Mouse (Mus musculus) kidney, postnatal 0 days (tissue): Measurements from ENCODE around the gene Sectm1b. TPM values are rescaled to one million over a fixed set of nuclear protein-coding genes. Genes with fewer than 3 reads are reported as not detected.

ENCODE experiments used
- ATAC-seq: fragments of 200-750 bp; cut with Nextera tagmentation; replicated peaks from 2 replicates; pipeline ENCODE4 v1.8.0; 2017; ENCODE audit warnings: low read depth, moderate number of reproducible peaks, moderate TSS enrichment, moderate library complexity; ENCODE audit not compliant: low FRiP score
- DNase-seq: peaks from one replicate; pipeline ENCODE4 v3.0.0-alpha.2; 2016; ENCODE audit warnings: low spot score
- H3K27ac ChIP-seq: fragments of 300-500 bp; sonication (generic); 2 replicates; pipeline ENCODE4 v1.5.1; 2014; ENCODE audit warnings: mild to moderate bottlenecking
- H3K27me3 ChIP-seq: fragments of 300-500 bp; sonication (generic); 2 replicates; pipeline ENCODE4 v1.6.1; 2014; ENCODE audit warnings: low read length, mixed read lengths; ENCODE audit not compliant: insufficient read depth
- H3K36me3 ChIP-seq: fragments of 300-500 bp; sonication (generic); 2 replicates; pipeline ENCODE4 v1.6.1; 2014; ENCODE audit warnings: low read length, mixed read lengths; ENCODE audit not compliant: insufficient read depth
- H3K4me1 ChIP-seq: fragments of 300-500 bp; sonication (generic); replicated peaks from 2 replicates; pipeline ENCODE4 v1.6.1; 2014; ENCODE audit warnings: antibody characterized with exemption, low read length, mixed read lengths; ENCODE audit not compliant: insufficient read depth
- H3K4me2 ChIP-seq: fragments of 300-500 bp; sonication (generic); 2 replicates; pipeline ENCODE4 v1.6.1; 2014; ENCODE audit warnings: mild to moderate bottlenecking, low read length, moderate library complexity, mixed read lengths
- H3K4me3 ChIP-seq: fragments of 300-500 bp; sonication (generic); replicated peaks from 2 replicates; pipeline ENCODE4 v1.5.1; 2014; ENCODE audit warnings: low read depth, low read length
- H3K9ac ChIP-seq: fragments of 300-500 bp; sonication (generic); 2 replicates; pipeline ENCODE4 v1.6.1; 2014; ENCODE audit warnings: low read depth, low read length
- H3K9me3 ChIP-seq: fragments of 300-500 bp; sonication (generic); replicated peaks from 2 replicates; pipeline ENCODE4 v1.6.1; 2016; ENCODE audit warnings: low read length, inconsistent platforms, mixed read lengths
- CTCF ChIP-seq: IDR thresholded peaks from 2 replicates; pipeline ENCODE4 v1.5.1; 2016; ENCODE audit warnings: antibody characterized with exemption, low read depth, mild to moderate bottlenecking, moderate library complexity
- WGBS: fragments of 180-500 bp; shearing (Covaris S2); extraction: QIAGEN DNeasy Blood & Tissue Kit; methylation state at CpG from one replicate; pipeline ENCODE4 v1.1.7; 2014; 5-methylcytosine and 5-hydroxymethylcytosine counted together
- polyA plus RNA-seq: library from polyadenylated mRNA; unstranded; fragments of >200 nt; fragmentation: Nextera tagmentation; extraction: Ambion mirVana; gene quantifications from 2 replicates; pipeline ENCODE4 v1.2.1, GENCODE M21; 2015

The Sectm1b gene
- polyA plus RNA-seq, 1 experiment from 2014 or later: 2.0 TPM

DNA sequence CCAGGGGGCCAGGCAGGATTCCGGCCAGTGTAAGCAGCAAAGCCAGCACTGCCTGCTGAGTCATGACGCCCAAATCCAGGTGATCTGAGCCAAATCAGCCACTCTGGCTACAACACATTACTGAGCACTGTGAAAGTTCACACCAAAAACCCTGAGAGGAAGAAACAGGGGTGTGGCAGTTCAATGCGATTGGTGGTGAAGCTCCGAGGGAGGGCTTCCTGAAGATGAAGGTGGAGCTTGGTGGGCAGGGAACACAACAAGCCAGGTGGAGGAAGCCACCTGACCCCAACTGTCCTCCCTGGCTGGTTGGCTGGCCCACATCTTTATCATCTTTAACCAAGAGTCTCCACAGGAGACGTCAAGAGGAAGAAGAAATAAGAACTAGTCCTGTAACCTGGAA lies 24.1 kb downstream of the Sectm1b start, which contains the start of gene Cd7:
Gene Cd7 (minus strand): TSS at position 117 of the 400 bp plus-strand sequence.
- TF ChIP-seq CTCF: no peak
- no peak for ATAC-seq
- no peak within 1 kb of the TSS for H3K4me3 ChIP-seq
- no peaks in the 10 kb centered on the region for H3K27me3 ChIP-seq
- H3K4me2 ChIP-seq: no peak within 1 kb of the TSS
- no peaks in the 10 kb centered on the region for H3K36me3 ChIP-seq
- DNase-seq: no peak
- no peak within 1 kb of the TSS for H3K9ac ChIP-seq
- no peaks in the 10 kb centered on the region for H3K4me1 ChIP-seq
- 68% methylated on average over 5 of the region's 5 CpGs for WGBS
- no peak within 1 kb of the TSS for H3K27ac ChIP-seq
- H3K9me3 ChIP-seq: no peaks in the 10 kb centered on the region

DNA sequence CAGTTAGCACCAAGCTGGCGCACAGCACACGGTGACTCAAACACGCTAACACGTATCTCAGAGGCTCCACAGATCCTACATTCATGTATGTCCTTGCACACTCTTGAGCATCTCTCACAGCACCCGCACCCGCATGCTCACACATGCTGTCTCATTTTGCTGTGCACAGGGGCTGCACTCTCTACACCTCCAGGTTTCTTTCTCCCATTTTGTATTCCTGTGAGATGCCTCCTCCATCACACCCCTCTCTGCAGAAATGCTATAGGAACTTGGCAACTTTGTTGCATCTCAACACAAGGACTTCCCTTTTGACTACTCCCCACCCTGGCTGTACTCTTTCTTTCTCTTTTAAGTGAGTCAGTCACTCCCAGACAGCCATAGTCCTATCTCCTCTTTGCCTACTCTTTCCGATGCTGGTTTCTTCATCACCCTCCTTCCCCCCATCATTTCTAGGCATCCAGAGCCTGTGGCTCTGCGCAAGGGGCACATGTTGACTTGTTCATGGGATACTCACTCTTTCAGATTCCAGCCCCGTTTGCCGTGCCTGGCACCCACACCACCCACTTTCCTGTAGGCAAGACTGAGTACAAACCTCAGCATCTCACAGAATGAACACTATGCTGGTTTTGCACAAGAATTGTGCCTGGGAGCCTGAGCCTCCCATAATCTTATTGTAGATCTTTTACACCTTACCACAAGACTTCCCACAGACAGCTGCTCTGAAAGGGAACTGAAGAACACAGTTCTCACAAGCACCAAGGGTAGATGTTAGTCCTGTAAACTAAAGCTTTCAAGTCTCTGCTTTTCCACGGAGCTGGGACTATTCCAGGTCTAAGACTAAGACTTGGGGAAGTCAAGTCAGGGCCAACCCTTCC lies 24.8 kb downstream of the Sectm1b start:
- DNase-seq: no peak
- no peak for TF ChIP-seq CTCF
- no peak overlapping the region for H3K4me2 ChIP-seq
- H3K27me3 ChIP-seq: no peaks in the 10 kb centered on the region
- no peak for ATAC-seq
- H3K4me3 ChIP-seq: no peak overlapping the region
- no peaks in the 10 kb centered on the region for H3K4me1 ChIP-seq
- H3K9ac ChIP-seq: no peak overlapping the region
- no peak overlapping the region for H3K27ac ChIP-seq
- 89% methylated on average over 11 of the region's 11 CpGs for WGBS
- no peaks in the 10 kb centered on the region for H3K36me3 ChIP-seq
- no peaks in the 10 kb centered on the region for H3K9me3 ChIP-seq

DNA sequence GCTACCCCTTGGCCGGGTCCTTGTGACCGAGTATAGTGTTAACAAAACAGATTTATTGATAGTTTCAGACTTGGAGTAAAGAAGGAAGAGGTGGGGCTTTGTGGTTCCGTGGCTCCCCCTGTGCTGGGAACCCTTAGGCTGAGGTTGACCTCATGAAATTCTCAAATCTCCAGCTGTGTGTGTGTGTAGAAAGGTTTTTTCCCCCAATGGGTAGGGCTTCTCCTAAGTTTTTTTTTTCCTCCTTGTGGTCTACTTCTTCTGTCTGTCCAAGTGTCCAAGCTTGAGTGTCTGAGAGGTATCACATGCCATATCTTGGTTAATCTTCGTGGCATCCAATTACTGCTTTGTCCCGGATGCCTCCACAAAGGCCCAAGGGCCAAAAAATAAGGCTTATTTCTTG lies 30.3 kb downstream of the Sectm1b start:
- 63% methylated on average over 5 of the region's 5 CpGs for WGBS
- no peak for ATAC-seq
- TF ChIP-seq CTCF: no peak

DNA sequence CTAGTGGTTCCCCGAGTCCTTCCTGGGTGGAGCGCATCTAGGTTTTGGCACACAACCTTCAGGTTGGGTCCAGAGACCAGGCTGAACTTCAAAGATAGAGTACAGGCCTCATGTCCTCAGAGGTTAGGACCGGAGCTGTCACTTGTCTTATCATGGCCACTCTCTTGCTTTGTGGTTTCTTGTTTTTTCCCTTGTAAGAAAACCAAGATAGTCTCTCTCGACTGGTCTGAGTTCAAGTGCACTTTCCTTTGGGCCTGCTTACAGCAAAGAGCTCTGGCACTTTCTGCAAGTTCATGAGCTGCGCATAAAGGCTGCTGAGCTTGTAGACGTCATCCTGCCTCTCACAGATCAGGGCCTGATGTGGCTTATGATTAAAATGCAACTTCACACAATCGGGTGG lies 36.1 kb downstream of the Sectm1b start:
- Histone ChIP-seq H3K27ac (no peak overlapping the region), H3K36me3 (no peaks in the 10 kb centered on the region), H3K4me1 (no peaks in the 10 kb centered on the region), H3K4me3 (no peak overlapping the region), H3K27me3 (no peaks in the 10 kb centered on the region), H3K9ac (no peak overlapping the region), H3K4me2 (no peak overlapping the region), H3K9me3 (no peaks in the 10 kb centered on the region)
- 85% methylated on average over 7 of the region's 7 CpGs for WGBS
- no peak for TF ChIP-seq CTCF
- ATAC-seq (no peak), DNase-seq (no peak)

More for the DNA sequence above, 30.3 kb downstream of the Sectm1b start:
- no peaks in the 10 kb centered on the region for H3K36me3 ChIP-seq
- no peaks in the 10 kb centered on the region for H3K27me3 ChIP-seq
- no peaks in the 10 kb centered on the region for H3K4me1 ChIP-seq
- H3K27ac ChIP-seq: no peak overlapping the region
- DNase-seq: no peak
- no peak overlapping the region for H3K4me3 ChIP-seq
- no peaks in the 10 kb centered on the region for H3K9me3 ChIP-seq
- no peak overlapping the region for H3K9ac ChIP-seq
- no peak overlapping the region for H3K4me2 ChIP-seq

DNA sequence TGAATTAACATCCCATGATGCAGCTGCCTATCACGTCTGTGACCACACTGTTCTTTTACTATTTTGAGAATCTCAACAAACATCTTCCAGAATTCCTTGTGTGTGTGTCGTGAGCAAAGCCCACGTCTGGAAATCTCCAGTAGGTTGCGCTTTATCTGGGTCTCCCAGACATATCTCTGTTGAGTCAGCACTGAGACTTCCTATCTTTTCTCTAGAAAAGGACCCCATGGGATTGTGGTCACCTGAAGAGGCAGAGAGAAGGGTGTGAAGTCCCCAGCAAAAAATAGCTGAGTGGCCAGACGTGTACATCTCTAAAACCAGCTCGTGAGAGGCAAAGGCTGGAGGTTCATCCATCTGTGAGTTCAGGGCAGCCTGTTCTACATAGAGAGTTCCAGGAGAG lies 39.2 kb downstream of the Sectm1b start:
- DNase-seq: no peak
- Histone ChIP-seq H3K27ac (no peak overlapping the region), H3K9me3 (no peaks in the 10 kb centered on the region), H3K36me3 (no peaks in the 10 kb centered on the region), H3K4me2 (no peak overlapping the region), H3K9ac (no peak overlapping the region), H3K4me1 (no peaks in the 10 kb centered on the region), H3K27me3 (no peaks in the 10 kb centered on the region), H3K4me3 (no peak overlapping the region)
- TF ChIP-seq CTCF: no peak
- no peak for ATAC-seq
- WGBS: 72% methylated on average over 6 of the region's 6 CpGs

DNA sequence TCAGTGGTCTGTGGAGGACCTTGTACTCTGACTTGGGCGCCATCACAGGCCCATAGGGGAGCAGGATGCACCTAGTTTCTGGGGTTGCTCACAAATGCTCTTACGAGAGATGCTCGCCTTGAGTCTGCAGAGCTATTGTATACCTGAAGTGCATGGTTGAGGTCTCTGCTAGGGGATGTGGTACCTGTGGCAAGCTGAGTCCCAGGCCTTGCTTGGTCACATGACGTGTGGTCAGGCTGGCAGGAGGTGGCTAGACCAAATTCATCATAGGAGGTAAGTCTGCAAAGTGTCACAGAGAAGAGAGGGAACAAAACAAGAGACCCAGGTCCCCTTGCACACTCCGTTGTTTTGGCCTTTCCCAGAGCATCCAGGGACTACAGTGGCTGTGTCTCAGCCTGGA lies 43.9 kb downstream of the Sectm1b start:
- TF ChIP-seq CTCF: no peak
- no peaks in the 10 kb centered on the region for H3K27me3 ChIP-seq
- WGBS: 84% methylated on average over 5 of the region's 5 CpGs
- no peaks in the 10 kb centered on the region for H3K4me1 ChIP-seq
- H3K4me3 ChIP-seq: no peak overlapping the region
- no peak overlapping the region for H3K27ac ChIP-seq
- ATAC-seq: no peak
- no peak for DNase-seq
- no peak overlapping the region for H3K4me2 ChIP-seq
- no peaks in the 10 kb centered on the region for H3K36me3 ChIP-seq
- H3K9ac ChIP-seq: no peak overlapping the region
- H3K9me3 ChIP-seq: no peaks in the 10 kb centered on the region
